Mouse (Mus musculus) forebrain, embryonic 14.5 days (tissue): ENCODE measurements around the gene Tex12. TPM values are rescaled to one million over a fixed set of nuclear protein-coding genes. Genes with fewer than 3 reads are reported as not detected.

ENCODE experiments used
- ATAC-seq: fragments of 200-750 bp; cut with Nextera tagmentation; 2 replicates; pipeline ENCODE4 v1.8.0; 2017; ENCODE audit warnings: mild to moderate bottlenecking, moderate library complexity
- DNase-seq: peaks from one replicate; pipeline ENCODE4 v3.0.0-alpha.2; 2015; ENCODE audit warnings: low spot score
- H3K27ac ChIP-seq: fragments of 300-500 bp; sonication (generic); 2 replicates; pipeline ENCODE4 v1.5.1; 2014; ENCODE audit warnings: low read depth, mild to moderate bottlenecking, control low read depth, low read length, moderate library complexity
- H3K27me3 ChIP-seq: fragments of 300-500 bp; sonication (generic); replicated peaks from 2 replicates; pipeline ENCODE4 v1.6.1; 2014; ENCODE audit warnings: low read length, control low read depth, mixed read lengths; ENCODE audit not compliant: control insufficient read depth, insufficient read depth
- H3K36me3 ChIP-seq: fragments of 300-500 bp; sonication (generic); 2 replicates; pipeline ENCODE4 v1.6.1; 2014; ENCODE audit warnings: low read length, control low read depth; ENCODE audit not compliant: control insufficient read depth, insufficient read depth
- H3K4me1 ChIP-seq: fragments of 300-500 bp; sonication (generic); 2 replicates; pipeline ENCODE4 v1.6.1; 2014; ENCODE audit warnings: antibody characterized with exemption, low read length, control low read depth; ENCODE audit not compliant: control insufficient read depth, insufficient read depth
- H3K4me2 ChIP-seq: fragments of 300-500 bp; sonication (generic); 2 replicates; pipeline ENCODE4 v1.6.1; 2014; ENCODE audit warnings: mild to moderate bottlenecking, control low read depth, low read length
- H3K4me3 ChIP-seq: fragments of 300-500 bp; sonication (generic); 2 replicates; pipeline ENCODE4 v1.5.1; 2014; ENCODE audit warnings: low read depth, low read length, control low read depth
- H3K9ac ChIP-seq: fragments of 300-500 bp; sonication (generic); 2 replicates; pipeline ENCODE4 v1.6.1; 2014; ENCODE audit warnings: mild to moderate bottlenecking, low read length, control low read depth, moderate library complexity
- H3K9me3 ChIP-seq: fragments of 300-500 bp; sonication (generic); replicated peaks from 2 replicates; pipeline ENCODE4 v1.6.1; 2016; ENCODE audit warnings: low read length, control low read depth, mixed read lengths; ENCODE audit not compliant: control insufficient read depth
- WGBS: fragments of 180-500 bp; shearing (Covaris S2); extraction: QIAGEN DNeasy Blood & Tissue Kit; methylation state at CpG from one replicate; pipeline ENCODE4 v1.1.7; 2014; 5-methylcytosine and 5-hydroxymethylcytosine counted together
- polyA plus RNA-seq: library from polyadenylated mRNA; unstranded; fragments of >200 nt; fragmentation: Nextera tagmentation; extraction: Ambion mirVana; gene quantifications from 2 replicates; pipeline ENCODE4 v1.2.1, GENCODE M21; 2014

Gene Tex12
- polyA plus RNA-seq, 1 experiment from 2014 or later, result not detected

GRCm38 (mm10) chr9:50567372-50567771 lies 6.2 kb upstream of the Tex12 start:
- no peaks in the 10 kb centered on the region for H3K36me3 ChIP-seq
- ATAC-seq, result no peak
- no peaks in the 10 kb centered on the region for H3K27me3 ChIP-seq
- no peak overlapping the region for H3K9ac ChIP-seq
- H3K9me3 ChIP-seq, result no peaks in the 10 kb centered on the region
- WGBS, result 92% methylated on average over 4 of the region's 4 CpGs
- no peak overlapping the region for H3K27ac ChIP-seq
- DNase-seq, result no peak
- no peak overlapping the region for H3K4me2 ChIP-seq
- H3K4me3 ChIP-seq, result no peak overlapping the region
- no peaks in the 10 kb centered on the region for H3K4me1 ChIP-seq

DNA sequence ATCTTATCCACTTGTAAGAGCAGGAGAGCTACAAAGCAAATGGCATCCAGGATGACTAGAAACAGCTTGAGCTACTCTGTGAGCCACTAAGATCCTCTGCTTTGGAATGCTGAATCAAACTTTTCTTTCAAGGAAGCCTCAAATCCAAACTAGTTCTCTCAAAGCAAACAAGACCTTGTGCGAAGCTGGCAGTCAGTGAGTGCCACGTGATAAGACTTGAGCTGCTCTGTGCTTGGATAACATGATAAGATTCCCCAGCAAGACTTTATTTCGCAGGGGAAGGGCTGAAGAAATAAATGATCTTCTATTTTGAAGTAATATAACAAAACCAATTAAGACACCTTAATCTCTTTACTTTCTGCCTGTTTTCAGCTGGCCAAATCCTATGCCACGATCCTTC lies 4.8 kb upstream of the Tex12 start:
- Histone ChIP-seq H3K9me3 (no peaks in the 10 kb centered on the region), H3K27ac (no peak overlapping the region), H3K4me3 (no peak overlapping the region), H3K27me3 (no peaks in the 10 kb centered on the region), H3K9ac (no peak overlapping the region), H3K4me2 (no peak overlapping the region), H3K4me1 (no peaks in the 10 kb centered on the region), H3K36me3 (no peaks in the 10 kb centered on the region)
- no peak for DNase-seq
- WGBS, result 84% methylated on average over 4 of the region's 4 CpGs
- ATAC-seq, result no peak

- H3K36me3 ChIP-seq, result no peaks in the 10 kb centered on the region
- no peak overlapping the region for H3K4me2 ChIP-seq
- no peak for DNase-seq
- no peak for ATAC-seq
- no peaks in the 10 kb centered on the region for H3K4me1 ChIP-seq
- no peak overlapping the region for H3K27ac ChIP-seq
- H3K9me3 ChIP-seq, result no peaks in the 10 kb centered on the region
- no peaks in the 10 kb centered on the region for H3K27me3 ChIP-seq
- no peak overlapping the region for H3K9ac ChIP-seq
- H3K4me3 ChIP-seq, result no peak overlapping the region
- 83% methylated on average over 7 of the region's 7 CpGs for WGBS
Observed at GRCm38 (mm10) chr9:50565173-50565572, 4.0 kb upstream of the Tex12 start.

GRCm38 (mm10) chr9:50561918-50562360 lies 814 bp upstream of the Tex12 start:
- WGBS, result 88% methylated on average over 2 of the region's 2 CpGs
- no peak overlapping the region for H3K27ac ChIP-seq
- H3K4me2 ChIP-seq, result no peak overlapping the region
- no peak overlapping the region for H3K9ac ChIP-seq
- no peak for ATAC-seq
- DNase-seq, result no peak
- H3K4me3 ChIP-seq, result no peak overlapping the region
- H3K27me3 ChIP-seq, result no peaks in the 10 kb centered on the region
- H3K36me3 ChIP-seq, result no peaks in the 10 kb centered on the region
- H3K9me3 ChIP-seq, result no peaks in the 10 kb centered on the region
- no peaks in the 10 kb centered on the region for H3K4me1 ChIP-seq

DNA sequence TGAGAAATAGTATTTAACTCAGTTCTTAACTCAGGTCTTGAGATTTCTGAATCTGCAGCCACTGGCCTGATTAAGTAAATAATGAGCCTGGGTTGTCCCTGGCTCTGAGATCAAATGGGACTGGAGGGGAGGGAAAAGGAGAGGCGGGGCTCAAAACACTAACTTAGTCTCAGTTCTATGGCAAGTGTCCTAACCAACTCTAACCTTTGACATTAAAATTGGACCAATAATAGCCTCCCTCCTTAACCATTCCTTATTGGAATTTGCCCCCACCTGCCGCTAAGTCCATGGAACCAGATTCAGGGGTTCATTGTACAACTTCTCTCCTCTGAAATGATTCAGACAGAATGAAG lies 6.1 kb downstream of the Tex12 start, which contains the start of gene Bco2:
Gene Bco2, minus strand, starts transcription at position 88 of the 353 bp plus-strand sequence.
- ATAC-seq (peak; percentile 61), DNase-seq (no peak)
- no peaks in the 10 kb centered on the region for H3K9me3 ChIP-seq
- peak within 1 kb of the TSS; percentile 40 for H3K4me2 ChIP-seq
- peak within 1 kb of the TSS; percentile 33 for H3K9ac ChIP-seq
- H3K36me3 ChIP-seq, result no peaks in the 10 kb centered on the region
- no peaks in the 10 kb centered on the region for H3K27me3 ChIP-seq
- H3K27ac ChIP-seq, result peak within 1 kb of the TSS; percentile 52
- H3K4me3 ChIP-seq, result peak within 1 kb of the TSS; percentile 7
- H3K4me1 ChIP-seq, result peaks cover 4% of the 10 kb centered on the region; the same call in 1 of the 2 replicates
- 3% methylated on average over 2 of the region's 2 CpGs for WGBS

DNA sequence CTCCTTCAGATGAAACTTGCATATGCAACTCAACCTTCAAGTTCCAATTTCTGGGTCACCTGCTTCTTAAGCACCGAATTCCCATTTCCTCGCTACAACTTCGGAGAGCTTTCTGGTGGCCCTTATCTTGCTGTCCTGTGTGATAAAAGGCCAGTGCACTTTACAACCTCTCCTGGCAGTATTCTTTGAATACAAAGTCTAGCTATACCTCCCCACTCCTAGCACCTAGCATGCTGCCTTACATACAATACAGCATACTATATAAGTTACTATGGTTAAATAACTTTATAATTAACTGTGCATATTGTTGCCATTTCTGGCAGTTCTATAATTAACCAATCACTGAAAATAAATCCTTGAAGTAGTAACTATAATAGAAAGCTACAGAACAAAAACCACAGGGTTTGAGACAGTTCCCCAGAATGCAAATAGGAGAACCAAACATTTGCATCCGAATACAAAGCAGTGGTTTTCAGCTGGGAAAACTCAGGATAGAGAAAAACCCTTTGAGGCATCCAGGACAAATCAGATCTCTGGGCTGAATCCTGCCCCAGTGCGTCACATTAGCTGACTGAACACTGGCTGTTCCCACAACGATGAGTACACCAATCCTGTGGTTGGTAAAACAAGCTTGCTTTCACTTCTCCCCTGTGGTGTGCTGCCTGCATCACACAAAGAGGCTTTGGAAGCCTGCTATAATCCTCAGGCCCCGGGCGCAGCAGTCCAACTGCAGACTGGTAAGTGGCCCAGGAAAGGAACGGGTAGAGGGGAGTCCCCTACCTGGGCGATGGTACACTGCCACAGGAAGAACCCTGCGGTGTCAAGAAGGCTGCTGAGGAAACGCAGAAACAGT lies 6.7 kb downstream of the Tex12 start, which contains the start of gene Il18:
Gene Il18, plus strand, starts transcription at position 587 of the 853 bp plus-strand sequence.
- 11% methylated on average over 12 of the region's 12 CpGs for WGBS
- ATAC-seq (peak; percentile 97), DNase-seq (peak; percentile 90)
- Histone ChIP-seq H3K4me3 (peak within 1 kb of the TSS; percentile 7), H3K4me1 (peaks cover 4% of the 10 kb centered on the region; the same call in 1 of the 2 replicates), H3K27me3 (no peaks in the 10 kb centered on the region), H3K9ac (peak within 1 kb of the TSS; percentile 33), H3K36me3 (no peaks in the 10 kb centered on the region), H3K4me2 (peak within 1 kb of the TSS; percentile 40), H3K9me3 (no peaks in the 10 kb centered on the region), H3K27ac (peak within 1 kb of the TSS; percentile 52)

DNA sequence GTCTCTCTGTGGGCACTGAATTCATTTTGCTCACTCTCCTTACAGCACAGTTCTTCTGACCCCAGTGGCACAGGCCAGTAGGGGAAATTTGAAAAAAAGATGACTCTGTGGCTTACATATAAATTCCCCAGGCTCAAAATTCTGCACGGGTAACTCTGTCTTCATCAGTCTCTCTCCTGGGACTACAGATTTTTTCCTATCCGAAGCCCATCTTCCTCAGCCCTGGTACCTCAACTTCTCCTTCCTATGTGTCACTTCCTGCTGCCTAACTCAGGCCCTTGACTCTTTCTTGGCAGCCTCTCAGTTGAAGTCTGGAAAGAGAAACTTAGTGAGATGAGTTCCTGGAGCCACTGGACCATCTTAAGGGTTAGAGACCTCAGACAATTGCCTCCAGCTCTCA lies 7.6 kb downstream of the Tex12 start:
- ATAC-seq (no peak), DNase-seq (no peak)
- Histone ChIP-seq H3K4me2 (no peak overlapping the region), H3K27me3 (no peaks in the 10 kb centered on the region), H3K4me1 (peaks cover 4% of the 10 kb centered on the region; the same call in 1 of the 2 replicates), H3K4me3 (no peak overlapping the region), H3K9ac (no peak overlapping the region), H3K9me3 (no peaks in the 10 kb centered on the region), H3K36me3 (no peaks in the 10 kb centered on the region), H3K27ac (no peak overlapping the region)
- WGBS, result 86% methylated on average over 2 of the region's 2 CpGs

GRCm38 (mm10) chr9:50552206-50552605 lies 8.9 kb downstream of the Tex12 start:
- Histone ChIP-seq H3K9ac (no peak overlapping the region), H3K9me3 (no peaks in the 10 kb centered on the region), H3K36me3 (no peaks in the 10 kb centered on the region), H3K4me1 (peaks cover 4% of the 10 kb centered on the region; the same call in 1 of the 2 replicates), H3K27ac (no peak overlapping the region), H3K4me3 (no peak overlapping the region), H3K27me3 (no peaks in the 10 kb centered on the region), H3K4me2 (no peak overlapping the region)
- DNase-seq, result no peak
- no peak for ATAC-seq
- 87% methylated on average over 5 of the region's 5 CpGs for WGBS

- Histone ChIP-seq H3K27me3 (no peaks in the 10 kb centered on the region), H3K36me3 (no peaks in the 10 kb centered on the region), H3K4me1 (no peaks in the 10 kb centered on the region), H3K4me2 (no peak overlapping the region), H3K9ac (no peak overlapping the region), H3K27ac (no peak overlapping the region), H3K4me3 (no peak overlapping the region), H3K9me3 (no peaks in the 10 kb centered on the region)
- WGBS, result 85% methylated on average over 4 of the region's 4 CpGs
- no peak for DNase-seq
- no peak for ATAC-seq
Observed at GRCm38 (mm10) chr9:50548936-50549335, 12.2 kb downstream of the Tex12 start.
